Mouse (Mus musculus) T-helper 17 cell (primary cell): ENCODE results near the gene Hnrnpul1.

ENCODE experiments used
- in situ Hi-C, 2 experiments: fragments of 300-600 bp; cut with MboI, MseI; formaldehyde crosslinking; loops; 1 replicate in 1 of 2; 2 replicates in 1 of 2; pipeline ENCODE4 v1.15.1; 2025; ENCODE audit warnings: high pct_unique_total_duplicates in 2 of 2

Gene Hnrnpul1

DNA sequence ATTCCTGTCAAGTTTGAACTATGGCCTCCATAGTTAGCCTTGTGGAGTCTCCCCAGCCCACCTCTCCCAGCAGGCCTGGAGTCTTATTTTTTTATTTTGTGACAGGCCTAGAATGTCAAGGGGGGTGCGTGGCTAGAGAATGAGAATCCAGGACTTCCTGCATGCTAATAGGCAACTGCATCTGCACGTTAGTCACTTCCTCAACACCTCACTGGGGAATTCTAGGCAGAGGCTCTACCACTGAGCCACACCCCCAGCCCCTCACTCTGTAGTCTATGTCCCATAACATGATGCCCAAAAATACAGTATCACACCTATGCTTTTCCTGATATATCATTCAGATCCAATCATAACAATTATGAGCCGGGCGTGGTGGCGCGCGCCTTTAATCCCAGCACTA, 77.5 kb downstream of the Hnrnpul1 start:
- in situ Hi-C loops: loop anchor here in 1 of 2 experiments (25.0 kb wide), 1 partner anchor 1290 kb away; the partner anchor contains the start of gene Smg9

DNA sequence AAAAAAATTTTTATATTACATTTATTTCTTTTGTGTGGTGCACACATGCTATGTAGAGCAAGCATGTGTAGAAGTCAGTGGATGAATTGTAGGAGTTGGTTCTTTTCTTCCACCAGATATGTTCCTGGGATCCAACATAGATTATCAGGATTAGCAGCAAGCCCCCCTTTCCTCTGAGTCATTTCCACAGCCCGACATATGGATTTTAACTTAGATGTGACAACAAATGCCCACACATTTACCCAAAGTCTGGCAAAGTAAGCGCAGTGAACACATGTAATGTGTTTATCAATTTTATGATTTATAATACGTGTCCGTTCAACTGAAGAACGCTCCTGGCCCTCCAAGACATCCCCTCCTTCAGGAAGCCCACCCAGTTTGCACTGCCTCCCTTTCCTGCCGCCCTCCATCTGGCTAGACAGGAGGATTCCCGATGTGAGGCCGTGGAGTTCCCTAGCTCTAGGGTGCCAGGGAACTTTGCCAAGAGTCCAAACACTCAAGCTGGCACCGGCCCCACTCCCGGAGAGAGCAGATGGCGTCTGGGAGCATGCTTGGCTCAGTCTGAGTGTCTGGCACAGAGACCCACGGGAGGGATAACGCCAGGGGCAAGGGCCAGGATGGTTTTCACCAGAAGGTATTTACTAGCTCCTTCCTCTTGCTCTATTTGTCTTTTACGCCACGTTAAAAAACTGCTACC, 78.3 kb downstream of the Hnrnpul1 start:
- in situ Hi-C loops: loop anchor here in 1 of 2 experiments (25.0 kb wide), 1 partner anchor 1289 kb away; the partner anchor contains the start of gene Smg9

DNA sequence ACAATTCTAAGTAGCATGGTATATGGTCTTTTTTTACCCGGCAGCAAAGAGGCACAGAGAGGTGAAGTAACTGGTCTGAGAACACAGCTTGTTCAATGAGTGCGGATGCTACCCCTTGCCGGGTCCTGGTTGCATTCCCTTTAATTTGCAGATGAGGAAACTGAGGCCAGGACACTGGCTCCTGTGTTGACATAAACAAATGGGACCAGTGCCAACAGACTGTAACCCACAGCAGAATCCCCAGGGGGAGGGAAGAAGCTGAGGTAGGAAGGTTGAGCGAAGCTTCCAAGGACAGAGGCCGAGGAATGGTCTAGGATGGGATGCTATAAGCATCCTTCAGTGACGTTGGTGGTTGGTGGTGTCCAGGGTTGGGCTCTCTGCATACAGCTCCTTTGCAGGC, 79.2 kb downstream of the Hnrnpul1 start:
- in situ Hi-C loops: loop anchor here in 1 of 2 experiments (25.0 kb wide), 1 partner anchor 1288 kb away; the partner anchor contains the start of gene Smg9

DNA sequence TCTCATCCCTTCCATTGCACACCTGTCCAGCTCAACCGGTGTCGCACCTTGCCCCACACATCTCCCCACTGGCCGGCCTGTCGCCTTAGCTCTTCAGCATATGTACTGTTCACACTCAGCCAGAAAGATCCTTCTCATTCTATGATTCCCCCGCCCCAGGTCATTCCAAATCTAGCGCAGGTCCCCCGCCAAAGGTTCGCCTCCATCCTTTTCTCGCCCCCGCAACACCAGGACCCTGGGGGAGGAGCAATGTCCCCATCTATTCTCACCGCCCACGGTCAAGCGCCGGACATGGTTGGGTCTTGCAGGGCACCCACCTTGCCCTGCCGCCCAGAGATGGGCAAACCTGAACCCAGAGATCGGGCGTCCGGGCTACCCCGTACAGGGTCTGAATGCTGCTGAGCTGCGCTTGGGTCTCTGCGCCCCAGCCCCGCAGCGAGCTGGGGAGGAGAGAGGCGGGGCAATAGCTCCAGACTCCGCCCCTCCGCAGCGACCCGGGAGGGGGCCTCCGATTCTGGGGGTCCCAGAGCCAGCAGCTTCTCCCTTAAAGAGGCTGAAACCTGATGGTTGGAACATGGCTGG, 79.7 kb downstream of the Hnrnpul1 start, which contains the start of gene Tmem91:
TSS of gene Tmem91 (minus strand) at position 448 of the 582 bp plus-strand sequence.
- in situ Hi-C loops: loop anchor here in 1 of 2 experiments (25.0 kb wide), 1 partner anchor 1288 kb away; the partner anchor contains the start of gene Smg9

DNA sequence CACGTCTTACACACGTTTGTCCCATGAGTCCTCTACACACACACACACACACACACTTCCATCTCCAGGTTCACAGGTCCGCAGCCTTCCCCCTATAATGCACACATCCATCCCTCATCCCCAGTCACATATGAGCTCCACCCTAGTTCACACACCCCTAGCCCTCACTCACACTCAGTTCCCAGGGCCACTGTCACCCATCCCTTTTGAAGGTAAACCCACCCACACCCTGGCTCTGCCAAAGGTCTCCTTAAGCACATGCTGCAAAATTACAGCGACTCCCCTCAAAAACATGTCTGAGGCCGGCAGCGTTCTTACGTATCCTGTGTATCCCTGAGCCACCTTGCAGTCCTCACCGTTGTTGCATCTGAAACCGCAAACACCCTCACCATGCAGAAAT, 80.3 kb downstream of the Hnrnpul1 start:
- in situ Hi-C loops: no loop called here

DNA sequence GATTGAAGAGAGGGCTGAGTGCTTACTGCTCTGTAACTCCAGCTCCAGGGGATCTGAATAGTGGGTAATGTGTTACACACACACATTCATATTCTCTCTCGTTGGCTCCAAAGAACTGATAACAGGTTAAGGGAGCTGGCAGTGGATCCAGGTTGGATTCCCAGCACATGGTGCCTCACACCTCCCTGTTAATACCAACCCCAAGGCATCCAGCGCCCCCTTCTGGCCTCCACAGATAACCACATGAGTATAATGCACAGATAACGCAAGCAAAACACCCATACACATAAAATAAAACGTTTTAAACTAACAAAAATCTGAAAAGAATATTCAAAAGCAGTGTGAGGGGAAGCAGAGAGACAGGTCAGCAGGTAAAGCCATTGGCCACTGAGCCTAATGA, 82.1 kb downstream of the Hnrnpul1 start:
- in situ Hi-C loops: no loop called here

DNA sequence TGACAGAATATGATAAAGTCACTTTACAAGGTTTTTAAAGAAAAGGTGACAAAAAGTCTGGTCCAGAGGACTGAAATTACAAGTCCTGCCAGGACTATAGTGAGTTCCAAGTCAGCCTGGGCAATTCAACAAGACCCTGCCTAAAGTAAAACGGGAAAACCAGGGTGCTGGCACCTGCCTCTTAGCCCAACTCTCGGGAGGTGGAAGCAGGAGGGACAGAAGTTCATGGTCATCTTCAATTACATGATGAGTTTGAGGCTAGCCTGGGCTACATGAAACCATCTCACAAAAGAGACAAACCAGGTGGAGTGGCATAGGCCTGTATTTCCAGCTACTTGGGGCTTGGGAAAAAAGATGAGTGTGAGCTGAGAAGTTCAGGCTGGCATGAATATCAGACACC, 82.9 kb downstream of the Hnrnpul1 start:
- in situ Hi-C loops: no loop called here
